In the genomic region with DNA sequence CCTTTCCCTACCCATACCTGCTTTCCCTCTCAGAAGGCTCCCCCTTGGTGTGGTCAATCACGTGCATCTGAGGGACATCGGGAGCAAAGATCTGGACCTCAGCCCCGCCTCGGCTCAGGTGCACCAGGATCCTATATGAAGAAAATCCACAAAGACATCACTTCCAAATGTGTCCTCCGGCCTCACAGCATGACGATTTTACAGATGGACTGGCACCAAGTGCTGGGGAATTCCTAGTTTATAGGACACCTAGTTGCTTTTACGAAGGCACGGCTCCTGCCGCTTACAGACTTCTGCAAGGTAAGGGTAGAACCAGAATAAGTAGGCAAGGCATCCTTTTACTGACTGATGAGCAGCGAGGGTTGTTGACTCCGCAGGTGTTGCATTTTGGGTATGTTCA, we compare ENCODE assay signal across 8 mouse cellular contexts. TPM values are rescaled to one million over a fixed set of nuclear protein-coding genes. Genes with fewer than 3 reads are reported as not detected.
A peak's percentile ranks its signal among the peaks of the same experiment; 100 is the strongest.
DNase-seq lines count a peak whose midpoint lies in the region; ATAC-seq lines count a peak whose summit lies in the region.

No protein-coding gene starts in this region.

- H3K9ac ChIP-seq in lung, embryonic 15.5 days = peak overlapping the region; percentile 78
- peak overlapping the region; percentile 91 for H3K9ac ChIP-seq in intestine, embryonic 16.5 days (ENCODE audit: low read depth, low read length)
- H3K9ac ChIP-seq in neural tube, embryonic 14.5 days (replicated peaks; ENCODE audit: low read depth, low read length) = peak overlapping the region; percentile 78

- DNase-seq in lung, postnatal 10 days = no peak
- no peak for DNase-seq in forebrain, embryonic 10.5 days (ENCODE audit: extremely low spot score, low spot score)
- no peak for DNase-seq in c-Kit-positive CD71-positive TER-119-positive erythroid progenitor cells, embryonic 14.5 days (ENCODE audit: low spot score)
- no peak for DNase-seq in urinary bladder, postnatal 4 days (ENCODE audit: low spot score in 2 of 2)
- no peak for DNase-seq in adrenal gland, adult 18-20 months (ENCODE audit: low spot score in 2 of 2)

- peaks cover 17% of the 10 kb centered on the region for H3K4me1 ChIP-seq in lung, embryonic 15.5 days
- peaks cover 24% of the 10 kb centered on the region for H3K4me1 ChIP-seq in forebrain, embryonic 10.5 days
- peaks cover 10% of the 10 kb centered on the region for H3K4me1 ChIP-seq in intestine, embryonic 16.5 days (ENCODE audit: control insufficient read depth, insufficient read depth, low read length)
- peaks cover 15% of the 10 kb centered on the region for H3K4me1 ChIP-seq in neural tube, embryonic 14.5 days (ENCODE audit: control insufficient read depth, insufficient read depth, low read length)

- no peaks in the 10 kb centered on the region for H3K9me3 ChIP-seq in lung, embryonic 15.5 days
- H3K9me3 ChIP-seq in forebrain, embryonic 10.5 days = no peaks in the 10 kb centered on the region
- H3K9me3 ChIP-seq in intestine, embryonic 16.5 days (ENCODE audit: control insufficient read depth, low read length) = no peaks in the 10 kb centered on the region
- no peaks in the 10 kb centered on the region for H3K9me3 ChIP-seq in neural tube, embryonic 14.5 days (ENCODE audit: control insufficient read depth, low read length)

- ATAC-seq in lung, embryonic 15.5 days (ENCODE audit: borderline replicate concordance, extremely low read depth, low FRiP score, low TSS enrichment) = no peak
- ATAC-seq in intestine, embryonic 16.5 days = no peak
- ATAC-seq in neural tube, embryonic 14.5 days (ENCODE audit: low read depth) = no peak

- peak overlapping the region; percentile 67 for H3K4me3 ChIP-seq in lung, embryonic 15.5 days
- peak overlapping the region; percentile 72 for H3K4me3 ChIP-seq in forebrain, embryonic 10.5 days
- H3K4me3 ChIP-seq in intestine, embryonic 16.5 days (ENCODE audit: low read length) = peak overlapping the region; percentile 92
- peak overlapping the region; percentile 79 for H3K4me3 ChIP-seq in neural tube, embryonic 14.5 days (ENCODE audit: low read depth, low read length)

- H3K27ac ChIP-seq in lung, embryonic 15.5 days = no peak overlapping the region
- H3K27ac ChIP-seq in forebrain, embryonic 10.5 days = peak overlapping the region; percentile 89
- H3K27ac ChIP-seq in intestine, embryonic 16.5 days (ENCODE audit: low read length) = no peak overlapping the region
- H3K27ac ChIP-seq in neural tube, embryonic 14.5 days (ENCODE audit: low read depth, low read length) = no peak overlapping the region

- 80% methylated on average over 11 of the region's 11 CpGs for WGBS in lung, embryonic 15.5 days
- WGBS in forebrain, embryonic 10.5 days = 81% methylated on average over 11 of the region's 11 CpGs
- 79% methylated on average over 11 of the region's 11 CpGs for WGBS in intestine, embryonic 16.5 days
- 85% methylated on average over 11 of the region's 11 CpGs for WGBS in neural tube, embryonic 14.5 days

- peak overlapping the region; percentile 86 for H3K4me2 ChIP-seq in lung, embryonic 15.5 days
- peak overlapping the region; percentile 84 for H3K4me2 ChIP-seq in intestine, embryonic 16.5 days (ENCODE audit: low read depth, low read length)
- peak overlapping the region; percentile 92 for H3K4me2 ChIP-seq in neural tube, embryonic 14.5 days (ENCODE audit: low read depth, low read length)

- H3K27me3 ChIP-seq in lung, embryonic 15.5 days = no peaks in the 10 kb centered on the region
- H3K27me3 ChIP-seq in forebrain, embryonic 10.5 days (ENCODE audit: poor library complexity, severe bottlenecking) = no peaks in the 10 kb centered on the region
- no peaks in the 10 kb centered on the region for H3K27me3 ChIP-seq in intestine, embryonic 16.5 days (replicated peaks; ENCODE audit: control insufficient read depth, insufficient read depth, low read length)
- H3K27me3 ChIP-seq in neural tube, embryonic 14.5 days (ENCODE audit: control insufficient read depth, insufficient read depth, low read length) = no peaks in the 10 kb centered on the region

- peaks cover 53% of the 10 kb centered on the region for H3K36me3 ChIP-seq in lung, embryonic 15.5 days
- peaks cover 76% of the 10 kb centered on the region for H3K36me3 ChIP-seq in forebrain, embryonic 10.5 days (replicated peaks)
- peaks cover 8% of the 10 kb centered on the region for H3K36me3 ChIP-seq in intestine, embryonic 16.5 days (ENCODE audit: control insufficient read depth, insufficient read depth, low read length)
- H3K36me3 ChIP-seq in neural tube, embryonic 14.5 days (ENCODE audit: control insufficient read depth, insufficient read depth, low read length) = peaks cover 39% of the 10 kb centered on the region

RNA-seq across cellular contexts. Expression of gene D10Jhu81e, which starts 0.8 kb away (rescaled TPM):
- 32.8 and 34.8 TPM in 2 replicates for polyA plus RNA-seq in lung, embryonic 15.5 days (2015; fragmentation: Nextera tagmentation; extraction: Ambion mirVana)
- polyA plus RNA-seq in forebrain, embryonic 10.5 days (2016; fragmentation: Nextera tagmentation; extraction: Ambion mirVana) = 14.9 and 20.8 TPM in 2 replicates
- polyA plus RNA-seq in intestine, embryonic 16.5 days (2015; fragmentation: Nextera tagmentation; extraction: Ambion mirVana) = 43.8 and 45.7 TPM in 2 replicates
- polyA plus RNA-seq in neural tube, embryonic 14.5 days (2014; fragmentation: Nextera tagmentation; extraction: Ambion mirVana) = 14.6 and 16.0 TPM in 2 replicates
- 100 to 1,000 TPM; 275 to 312 TPM for total RNA-seq in adrenal gland, adult 18-20 months (2021)

RNA-seq across cellular contexts. Expression of gene Pwp2, which starts 16.2 kb away (rescaled TPM):
- polyA plus RNA-seq in lung, embryonic 15.5 days (2015; fragmentation: Nextera tagmentation; extraction: Ambion mirVana) = 19.4 and 19.7 TPM in 2 replicates
- 34.7 and 35.8 TPM in 2 replicates for polyA plus RNA-seq in forebrain, embryonic 10.5 days (2016; fragmentation: Nextera tagmentation; extraction: Ambion mirVana)
- polyA plus RNA-seq in intestine, embryonic 16.5 days (2015; fragmentation: Nextera tagmentation; extraction: Ambion mirVana) = 15.5 TPM in 2 replicates
- 12.7 and 15.7 TPM in 2 replicates for polyA plus RNA-seq in neural tube, embryonic 14.5 days (2014; fragmentation: Nextera tagmentation; extraction: Ambion mirVana)
- 10 to 100 TPM; 17.9 to 21.4 TPM for total RNA-seq in adrenal gland, adult 18-20 months (2021)
